Mouse (Mus musculus): ENCODE results near the gene Gm13696. TPM values are rescaled to one million over a fixed set of nuclear protein-coding genes. Genes with fewer than 3 reads are reported as not detected.

Gm13696 gene
- total RNA-seq, 2 experiments from 2014 or later = 1.4 to 1.5 TPM

GRCm38 (mm10) chr2:84021930-84022329 is 49.0 kb downstream of the Gm13696 start:
- intact Hi-C loops (cut with DNase I) = no loop called here
- no peak for DNase-seq (ENCODE audit: extremely low spot score in 1 of 2, low spot score in 2 of 2)

- intact Hi-C loops (cut with DNase I) = no loop called here
- no peak for DNase-seq (ENCODE audit: extremely low spot score in 1 of 2, low spot score in 2 of 2)
These were observed 50.0 kb downstream of the Gm13696 start for GRCm38 (mm10) chr2:84022905-84023304.

- DNase-seq (ENCODE audit: extremely low spot score in 1 of 2, low spot score in 2 of 2) = no peak
- intact Hi-C loops (cut with DNase I) = no loop called here
These were observed 50.4 kb downstream of the Gm13696 start for GRCm38 (mm10) chr2:84023319-84023718.

Other genes with a start within 250 kb of the Gm13696 start
- 10 to 100 TPM; 55.3 to 69.3 TPM for gene Itgav, start 248.7 kb upstream of the Gm13696 start, total RNA-seq (2021)
- 100 to 1,000 TPM; 221 to 223 TPM for gene Fam171b, start 160.5 kb upstream of the Gm13696 start, total RNA-seq (2021)
- not detected for gene Zswim2, start 31.9 kb upstream of the Gm13696 start, total RNA-seq (2021)
- gene Gm13698, start 17.4 kb upstream of the Gm13696 start, total RNA-seq (2021) = 1 to 10 TPM; 1.4 to 1.5 TPM
- gene Gm13693, start 11.6 kb upstream of the Gm13696 start, total RNA-seq (2021) = 1 to 10 TPM; 1.4 to 1.5 TPM
- 1 to 10 TPM in 1 of 2 experiments, not detected in 1; 1.4 TPM for gene Gm13695, start 5.8 kb upstream of the Gm13696 start, total RNA-seq (2021)
- gene Gm13694, start 5.8 kb downstream of the Gm13696 start, total RNA-seq (2021) = 1 to 10 TPM; 1.4 to 1.5 TPM
- 1 to 10 TPM; 1.4 to 1.5 TPM for gene Gm13697, start 11.6 kb downstream of the Gm13696 start, total RNA-seq (2021)
- 1 to 10 TPM; 1.4 to 1.5 TPM for gene Gm13691, start 17.4 kb downstream of the Gm13696 start, total RNA-seq (2021)